Mouse (Mus musculus): Measurements from ENCODE around the gene Pim3.

Gene Pim3

DNA sequence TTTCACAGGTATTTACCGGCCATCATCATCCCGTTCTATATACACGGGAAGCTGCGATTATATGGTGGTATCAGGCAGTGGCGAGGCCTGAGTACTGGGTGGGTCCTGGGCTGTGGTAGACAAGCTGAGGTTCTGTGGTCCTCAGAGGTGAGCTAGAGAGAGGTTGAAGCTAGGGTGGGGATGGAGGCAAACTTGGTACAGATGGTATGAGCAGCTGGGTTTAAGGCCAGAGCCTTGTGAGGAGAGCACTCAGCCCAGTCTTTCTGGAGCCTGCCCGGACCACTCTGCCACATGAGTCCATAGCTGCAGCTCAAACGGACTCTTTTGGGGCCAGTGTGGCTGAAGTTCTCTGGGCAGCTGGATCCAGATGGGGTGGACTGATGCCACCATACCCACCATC is 4.6 kb upstream of the Pim3 start:
- DNase-seq (ENCODE audit: inconsistent age in 2 of 2, low spot score in 1 of 2) = no peak

DNA sequence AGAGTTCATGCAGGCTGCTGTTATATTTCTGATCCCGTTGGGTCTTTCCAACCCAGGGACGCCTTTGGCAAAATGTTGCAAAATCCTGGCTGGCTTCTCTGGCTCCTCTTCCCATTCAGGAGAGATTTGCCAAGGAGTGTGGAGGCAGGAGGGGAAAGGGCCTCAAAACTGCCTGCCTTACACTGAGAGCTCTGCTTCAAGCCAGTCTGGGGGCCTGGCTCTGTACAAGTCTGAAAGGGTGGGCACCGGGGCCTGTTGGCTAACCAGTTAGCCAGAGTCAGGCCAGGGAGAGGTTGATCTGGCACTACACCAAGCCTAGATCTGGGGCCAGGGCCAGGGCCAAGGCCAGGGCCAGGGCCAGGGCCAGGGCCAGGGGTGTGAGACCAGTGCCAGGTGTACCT is 3.8 kb upstream of the Pim3 start:
- peak in 1 of 2 experiments; percentile 85 for DNase-seq (ENCODE audit: inconsistent age in 2 of 2, low spot score in 1 of 2)

DNA sequence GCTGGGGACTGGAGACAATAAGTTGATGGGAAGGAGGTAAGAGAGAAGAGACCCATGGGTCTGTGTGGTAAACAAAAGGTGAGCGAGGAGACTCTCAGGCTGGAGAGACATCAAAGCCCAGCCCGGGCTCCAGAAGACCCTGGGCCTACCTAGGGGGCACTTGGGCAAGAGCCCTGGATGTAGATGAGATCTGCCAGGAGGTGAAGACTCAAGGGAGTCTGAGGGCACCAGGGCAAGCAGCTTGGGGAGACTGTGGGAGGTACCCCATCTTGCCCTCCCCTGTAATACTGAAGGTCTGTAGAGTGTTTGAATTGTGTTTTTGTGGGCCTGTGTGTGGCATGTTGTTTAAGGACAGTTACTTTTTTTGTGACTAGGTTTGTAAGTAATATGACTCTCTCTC is 3.3 kb upstream of the Pim3 start:
- DNase-seq (ENCODE audit: inconsistent age in 2 of 2, low spot score in 1 of 2) = no peak

DNA sequence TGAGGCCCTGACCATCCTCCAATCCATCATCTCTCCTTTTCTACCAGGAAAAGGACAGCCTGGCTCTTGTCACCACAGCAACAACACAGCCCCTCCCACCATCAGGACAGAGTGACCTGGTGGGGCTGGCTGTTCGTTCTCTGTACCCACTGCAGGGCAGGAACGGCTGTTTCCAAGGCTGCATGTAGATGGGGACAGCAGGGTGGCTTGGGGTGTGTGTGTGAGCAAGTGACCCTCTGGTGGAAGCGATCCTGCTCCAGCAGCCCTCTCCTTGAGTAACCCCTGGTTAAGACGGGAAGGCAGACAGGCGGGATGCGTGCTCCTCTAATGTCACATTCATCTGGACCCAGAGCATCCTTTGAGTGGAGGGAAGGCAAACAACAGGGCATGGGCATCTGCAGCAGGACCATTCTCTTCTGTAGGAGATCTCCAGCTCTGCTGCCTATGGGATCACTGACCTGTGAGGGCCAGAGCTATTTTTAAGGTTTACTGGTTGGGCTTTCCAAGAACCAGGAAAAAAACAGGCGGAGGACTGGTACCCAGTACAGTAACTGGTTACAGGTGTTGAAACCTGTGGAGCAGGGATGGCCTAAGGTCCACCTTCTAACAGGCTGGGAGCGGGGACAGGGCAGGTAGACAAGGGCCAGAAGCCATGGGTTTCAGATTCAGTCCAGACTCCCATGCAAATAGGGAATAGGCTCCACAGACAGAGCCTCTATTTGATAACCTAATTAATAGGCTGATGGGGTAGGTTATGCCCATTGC is 2.6 kb upstream of the Pim3 start:
- DNase-seq (ENCODE audit: inconsistent age in 2 of 2, low spot score in 1 of 2) = peak in 1 of 2 experiments; percentile 63

DNA sequence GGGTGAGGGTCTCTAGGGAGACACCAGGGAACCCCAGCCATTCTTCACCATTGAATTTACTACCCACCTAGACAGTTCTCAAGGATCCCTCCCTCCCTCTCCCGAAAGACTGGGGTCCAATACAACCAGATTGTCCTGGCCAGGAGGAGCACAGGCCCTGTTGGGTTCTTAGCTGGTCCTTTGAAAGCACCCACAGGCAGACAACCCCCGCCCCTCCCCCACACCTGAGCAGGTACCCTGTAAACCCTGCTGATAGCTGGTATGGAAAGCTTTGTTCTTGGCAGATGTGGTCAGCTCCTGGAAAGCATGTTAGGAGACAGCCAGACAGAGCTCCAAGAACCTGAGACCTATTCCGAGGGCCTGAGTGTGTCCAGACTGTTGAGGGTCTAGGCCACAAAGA is 1.2 kb upstream of the Pim3 start:
- no peak for DNase-seq (ENCODE audit: inconsistent age in 2 of 2, low spot score in 1 of 2)

DNA sequence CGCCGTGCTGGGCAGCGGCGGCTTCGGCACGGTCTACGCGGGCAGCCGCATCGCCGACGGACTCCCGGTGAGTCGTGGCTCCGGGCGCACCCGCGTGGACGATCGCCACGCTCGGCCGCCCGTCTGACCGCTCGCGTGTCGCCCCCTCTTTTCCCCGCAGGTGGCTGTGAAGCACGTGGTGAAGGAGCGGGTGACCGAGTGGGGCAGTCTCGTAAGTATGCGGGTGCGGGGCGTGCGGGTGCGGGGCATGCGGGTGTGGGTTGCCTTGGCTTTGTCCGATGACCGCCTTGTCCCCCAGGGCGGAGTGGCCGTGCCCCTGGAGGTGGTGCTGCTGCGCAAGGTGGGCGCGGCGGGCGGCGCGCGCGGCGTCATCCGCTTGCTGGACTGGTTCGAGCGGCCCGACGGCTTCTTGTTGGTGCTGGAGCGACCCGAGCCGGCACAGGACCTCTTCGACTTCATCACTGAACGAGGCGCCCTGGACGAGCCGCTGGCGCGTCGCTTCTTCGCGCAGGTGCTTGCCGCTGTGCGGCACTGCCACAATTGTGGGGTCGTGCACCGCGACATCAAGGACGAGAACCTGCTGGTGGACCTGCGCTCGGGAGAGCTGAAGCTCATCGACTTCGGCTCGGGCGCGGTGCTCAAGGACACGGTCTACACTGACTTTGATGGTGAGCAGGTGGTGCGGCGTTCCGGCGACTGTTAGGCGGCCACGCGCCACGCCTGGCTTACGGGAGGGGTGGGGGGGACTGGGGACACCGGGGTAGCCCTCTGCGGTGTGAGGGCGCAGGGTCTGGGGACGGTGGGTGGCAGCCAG is 1.1 kb downstream of the Pim3 start:
- DNase-seq (ENCODE audit: inconsistent age in 2 of 2, low spot score in 1 of 2) = peak; percentile 79 to 92

DNA sequence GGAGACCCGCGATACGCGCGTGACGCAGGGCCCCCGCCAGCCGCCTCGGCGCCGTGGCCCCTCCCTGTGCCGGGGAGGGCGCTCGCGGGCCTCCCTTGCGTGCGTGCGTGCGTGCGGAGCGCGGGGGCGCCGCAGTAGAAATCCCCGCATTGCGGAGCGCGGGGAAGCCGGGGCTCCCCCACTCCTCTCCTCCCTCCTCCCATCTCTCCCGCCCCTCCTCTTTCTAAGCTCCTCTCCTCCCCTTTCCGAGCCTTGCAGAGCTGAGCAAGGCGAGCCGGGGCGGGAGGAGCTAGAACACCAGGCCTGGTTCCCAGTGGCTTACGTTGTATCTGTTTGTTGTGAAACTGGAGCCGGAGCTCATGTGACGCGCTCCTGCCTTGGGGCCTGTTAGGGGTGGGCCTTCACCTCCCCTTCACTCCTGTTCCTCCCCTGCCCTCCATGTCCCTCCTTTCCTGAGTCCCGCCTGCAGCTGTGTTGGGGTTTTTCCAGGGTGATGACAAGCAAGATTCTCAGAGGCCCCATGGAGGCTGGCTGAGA is 1.8 kb downstream of the Pim3 start:
- DNase-seq (ENCODE audit: inconsistent age in 2 of 2, low spot score in 1 of 2) = peak; percentile 96 to 98

DNA sequence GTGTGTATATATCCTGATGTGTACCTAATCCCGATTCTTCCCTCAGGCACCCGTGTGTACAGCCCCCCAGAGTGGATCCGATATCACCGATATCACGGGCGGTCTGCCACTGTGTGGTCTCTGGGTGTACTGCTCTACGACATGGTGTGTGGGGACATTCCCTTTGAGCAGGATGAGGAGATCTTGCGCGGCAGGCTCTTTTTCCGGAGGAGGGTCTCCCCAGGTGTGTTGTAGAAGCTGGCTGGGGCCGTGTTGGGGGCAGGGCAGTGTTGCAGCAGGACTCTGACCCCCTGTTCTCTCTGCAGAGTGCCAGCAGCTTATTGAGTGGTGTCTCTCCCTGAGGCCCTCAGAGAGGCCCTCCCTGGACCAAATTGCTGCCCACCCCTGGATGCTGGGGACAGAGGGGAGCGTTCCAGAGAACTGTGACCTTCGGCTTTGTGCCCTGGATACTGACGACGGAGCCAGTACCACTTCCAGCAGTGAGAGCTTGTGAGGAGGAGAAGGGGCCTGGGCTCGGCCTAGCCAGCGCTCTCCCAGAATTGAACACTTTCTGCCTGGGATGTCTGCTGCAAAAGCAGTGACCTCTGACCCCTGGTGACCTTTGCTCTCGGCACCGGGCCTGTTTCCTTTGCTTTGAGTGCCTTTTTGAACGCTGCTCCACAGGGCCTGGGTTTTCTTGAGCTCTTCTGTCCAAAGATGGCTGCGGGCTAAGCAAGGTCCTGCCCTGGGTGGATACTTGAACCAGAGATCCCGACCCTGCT is 2.5 kb downstream of the Pim3 start:
- DNase-seq (ENCODE audit: inconsistent age in 2 of 2, low spot score in 1 of 2) = peak; percentile 73 to 87

DNA sequence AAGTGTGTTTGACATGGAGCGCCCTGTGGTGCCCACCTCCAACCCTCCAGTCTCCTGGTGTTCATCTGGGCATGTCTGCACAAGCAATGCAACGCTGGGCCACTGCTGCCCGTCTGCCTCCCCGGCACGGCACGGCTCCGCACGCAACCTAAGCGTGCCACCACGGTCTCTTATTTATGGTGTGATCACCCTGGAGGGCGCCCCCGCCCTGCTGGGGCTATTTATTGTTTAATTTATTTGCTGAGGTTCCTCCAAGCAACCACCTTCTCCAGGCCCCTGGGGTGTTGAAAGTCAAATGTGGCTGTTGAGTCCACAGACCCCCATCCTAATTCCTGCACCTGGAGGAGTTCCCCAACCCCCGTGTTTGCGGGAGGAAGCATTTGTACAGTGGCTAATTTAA is 3.1 kb downstream of the Pim3 start:
- DNase-seq (ENCODE audit: inconsistent age in 2 of 2, low spot score in 1 of 2) = peak in 1 of 2 experiments; percentile 62

DNA sequence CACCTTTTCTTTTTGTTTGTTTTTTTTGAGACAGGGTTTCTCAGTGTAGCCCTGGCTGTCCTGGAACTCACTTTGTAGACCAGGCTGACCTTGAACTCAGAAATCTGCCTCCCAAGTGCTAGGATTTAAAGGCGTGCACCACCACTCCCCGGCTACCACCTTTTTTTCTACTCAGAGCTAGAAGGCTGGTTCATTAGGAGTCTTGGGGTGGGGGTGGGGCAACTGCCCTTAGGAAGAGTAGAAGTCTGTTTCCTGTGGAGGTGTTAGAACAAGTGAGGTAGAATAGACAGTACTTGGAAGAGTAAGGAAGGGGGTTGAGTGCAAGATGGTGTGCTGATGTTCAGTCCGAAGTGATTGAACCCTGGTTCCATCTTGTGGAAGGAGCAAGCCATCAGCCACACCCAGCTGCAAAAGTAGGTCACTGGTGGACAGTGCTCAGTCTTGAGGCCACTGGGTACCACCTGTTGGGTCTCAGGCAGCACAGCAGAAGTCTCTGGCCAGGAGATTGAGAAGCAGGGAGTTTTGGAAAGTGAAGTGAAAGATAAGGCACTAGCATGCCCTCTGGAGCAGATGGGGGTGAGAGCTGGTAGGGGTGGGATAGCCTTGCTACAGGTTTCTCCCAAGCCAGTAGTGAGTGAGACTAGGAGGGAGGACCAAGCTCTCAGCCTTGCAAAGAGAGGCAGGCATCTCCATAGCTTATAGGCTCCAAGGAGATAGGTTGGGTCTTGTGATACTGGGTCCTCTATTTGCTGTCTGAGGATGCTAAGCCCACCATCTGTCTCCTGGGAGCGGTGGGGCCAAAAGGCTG is 4.1 kb downstream of the Pim3 start:
- DNase-seq (ENCODE audit: inconsistent age in 2 of 2, low spot score in 1 of 2) = peak in 1 of 2 experiments; percentile 71

DNA sequence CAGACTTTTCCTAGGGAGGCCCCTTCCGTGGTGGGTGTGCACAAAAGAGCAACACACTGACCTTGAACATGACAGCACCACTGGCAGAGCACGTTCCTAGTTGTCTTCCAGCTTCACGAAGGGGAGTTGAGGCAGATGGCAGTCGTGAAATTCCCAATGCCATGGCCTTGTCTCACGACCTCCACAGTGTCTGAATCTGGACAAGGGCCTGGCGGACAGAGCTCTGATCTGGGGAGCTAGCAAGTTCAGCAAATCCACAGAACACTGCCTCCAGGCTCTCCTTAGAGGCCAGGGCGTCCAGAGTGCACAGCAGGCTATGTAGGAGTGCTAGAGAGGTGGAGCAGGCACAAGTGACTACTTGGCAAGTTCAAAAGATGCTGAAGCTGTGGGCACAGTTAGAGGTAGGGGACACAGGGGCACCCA is 5.0 kb downstream of the Pim3 start:
- DNase-seq (ENCODE audit: inconsistent age in 2 of 2, low spot score in 1 of 2) = peak; percentile 72 to 88

DNA sequence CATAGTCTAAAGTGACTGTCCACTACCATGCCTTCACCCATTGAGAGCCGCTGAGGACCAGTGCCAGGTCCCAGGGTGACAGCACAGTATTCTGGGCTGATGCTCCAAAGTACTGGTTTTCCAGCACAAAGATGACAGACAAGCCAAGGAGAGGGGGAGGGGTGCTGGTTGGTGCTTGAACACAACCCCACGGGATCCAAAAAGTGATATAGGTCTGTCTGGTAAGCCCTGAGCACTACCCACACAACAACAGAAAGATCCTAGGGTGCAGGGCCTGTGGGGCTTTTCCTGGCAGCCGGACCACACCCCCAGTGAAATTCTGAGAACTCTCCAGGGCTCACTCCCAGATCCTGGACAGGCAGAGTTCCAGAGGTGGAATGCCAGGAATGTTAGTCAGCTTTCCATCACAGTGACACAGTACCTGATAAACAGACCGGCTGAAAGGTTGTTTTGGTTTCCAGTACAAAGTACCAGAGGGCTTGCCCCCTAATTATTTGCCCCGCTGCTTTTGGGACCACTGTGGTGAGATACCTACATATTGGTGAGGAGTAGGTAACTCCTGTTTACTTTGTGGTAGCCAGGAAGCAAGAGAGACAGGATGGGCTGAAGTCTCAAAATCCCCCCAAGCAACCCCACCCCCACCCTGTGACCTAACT is 5.5 kb downstream of the Pim3 start:
- DNase-seq (ENCODE audit: inconsistent age in 2 of 2, low spot score in 1 of 2) = peak; percentile 72 to 93

DNA sequence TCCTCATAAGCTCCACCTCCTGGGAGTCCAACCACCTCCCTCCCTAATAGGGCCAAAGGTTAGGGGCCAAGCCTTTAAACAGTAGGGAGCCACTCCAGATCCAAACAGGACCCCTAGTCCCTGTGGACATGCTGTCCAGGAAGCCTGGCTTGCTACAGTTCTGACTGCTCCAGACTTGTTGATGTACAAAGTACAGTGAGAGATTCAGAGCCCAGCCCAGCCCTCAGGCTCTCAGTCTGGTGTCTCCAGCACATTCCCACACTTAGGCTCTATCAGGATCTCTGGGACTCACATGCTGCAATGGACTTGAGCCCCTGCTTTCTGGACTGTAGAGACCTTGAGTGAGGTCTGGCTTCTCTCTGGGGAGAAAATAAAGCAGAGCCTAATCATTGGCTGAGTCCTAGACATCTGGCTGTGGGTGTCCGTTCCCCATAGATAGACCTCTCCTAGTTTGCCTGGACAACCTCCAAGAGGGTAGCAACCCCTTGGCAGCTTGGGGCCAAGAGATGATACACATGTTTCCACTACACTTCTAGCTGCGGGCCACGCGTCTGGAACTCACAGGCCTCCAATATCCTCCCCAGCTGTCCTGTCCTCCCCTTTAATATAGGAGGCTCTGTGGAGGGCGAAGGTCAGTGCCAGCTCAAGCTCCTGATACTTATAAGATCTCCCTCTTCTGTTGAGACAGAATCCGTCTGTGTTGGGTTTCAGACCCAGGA is 6.2 kb downstream of the Pim3 start:
- peak in 1 of 2 experiments; percentile 75 for DNase-seq (ENCODE audit: inconsistent age in 2 of 2, low spot score in 1 of 2)

DNA sequence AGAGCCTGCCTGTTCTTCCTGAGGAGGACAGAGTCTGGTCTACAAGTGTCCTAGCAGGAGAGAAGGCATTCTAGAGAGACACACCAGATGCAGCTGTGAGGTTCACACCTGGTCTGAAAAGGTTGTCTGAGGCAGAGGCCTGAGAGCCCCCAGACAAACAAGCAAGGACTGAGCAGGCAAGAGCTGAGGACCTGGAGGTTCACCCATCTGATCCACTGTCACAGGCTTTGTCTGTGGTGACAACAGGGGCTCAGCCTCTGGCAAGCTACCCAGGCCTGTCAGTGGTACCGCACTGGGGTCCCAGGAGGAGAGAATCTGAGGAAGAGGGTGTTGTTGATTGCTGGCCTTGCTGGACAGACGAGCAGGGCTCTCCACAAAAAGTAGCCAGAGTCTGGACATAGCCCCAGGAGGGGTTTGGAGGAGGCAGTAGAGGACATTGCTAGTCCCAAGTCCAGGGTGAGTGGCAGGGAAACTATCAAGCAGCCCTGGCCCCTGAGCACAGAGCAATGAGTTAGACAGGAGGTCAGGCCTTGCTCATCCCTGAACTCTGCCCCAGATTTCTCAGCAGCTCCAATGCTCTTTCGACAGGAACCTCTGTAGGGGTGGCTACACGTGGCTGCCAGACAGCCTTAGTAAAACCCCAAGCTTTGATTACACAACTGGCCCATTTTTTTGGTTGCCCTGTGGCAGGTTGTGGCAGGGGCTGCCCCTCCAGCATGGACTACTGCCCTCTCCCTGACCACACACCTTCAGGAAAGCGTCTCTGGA is 8.6 kb downstream of the Pim3 start:
- peak; percentile 82 to 92 for DNase-seq (ENCODE audit: inconsistent age in 2 of 2, low spot score in 1 of 2)

DNA sequence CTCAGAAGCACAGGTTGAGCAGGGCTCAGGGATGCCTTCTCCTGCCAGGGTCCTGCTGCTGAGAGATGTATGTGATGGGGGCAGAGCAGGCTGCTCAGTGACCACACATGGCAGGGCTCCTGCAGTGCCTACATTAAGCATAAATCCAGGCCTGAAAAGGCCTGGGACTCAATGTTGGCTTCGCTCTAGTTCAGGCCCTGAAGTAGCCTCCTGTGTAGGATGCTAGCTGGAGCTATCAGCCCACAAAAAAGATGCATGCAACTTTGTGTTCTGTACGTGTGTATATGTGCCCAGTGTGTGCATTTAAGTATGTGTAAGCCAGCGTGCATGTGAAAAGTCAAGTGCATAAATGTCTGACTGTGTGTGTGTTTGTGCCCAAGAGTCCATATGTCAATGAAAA is 12.1 kb downstream of the Pim3 start:
- DNase-seq (ENCODE audit: inconsistent age in 2 of 2, low spot score in 1 of 2) = peak in 1 of 2 experiments; percentile 39

DNA sequence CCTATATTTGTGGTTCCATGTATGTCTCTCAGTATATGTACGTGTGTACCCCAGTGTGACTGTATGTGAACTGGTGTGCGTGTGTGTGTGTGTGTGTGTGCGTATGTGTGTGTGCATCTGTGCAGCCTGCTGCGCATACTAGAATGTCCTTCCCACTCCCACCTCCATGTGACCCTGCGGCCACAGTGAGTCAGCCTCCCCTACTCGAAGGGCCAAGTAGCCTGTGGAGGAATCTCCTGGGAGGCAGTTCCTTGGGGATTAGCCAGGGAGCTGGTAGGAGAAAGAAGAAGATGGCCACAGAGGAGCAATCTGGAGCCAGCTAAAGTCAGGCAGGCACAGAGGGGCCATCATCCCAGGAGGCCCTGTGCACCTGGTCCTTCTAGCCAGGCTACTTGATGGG is 12.5 kb downstream of the Pim3 start:
- peak in 1 of 2 experiments; percentile 53 for DNase-seq (ENCODE audit: inconsistent age in 2 of 2, low spot score in 1 of 2)

DNA sequence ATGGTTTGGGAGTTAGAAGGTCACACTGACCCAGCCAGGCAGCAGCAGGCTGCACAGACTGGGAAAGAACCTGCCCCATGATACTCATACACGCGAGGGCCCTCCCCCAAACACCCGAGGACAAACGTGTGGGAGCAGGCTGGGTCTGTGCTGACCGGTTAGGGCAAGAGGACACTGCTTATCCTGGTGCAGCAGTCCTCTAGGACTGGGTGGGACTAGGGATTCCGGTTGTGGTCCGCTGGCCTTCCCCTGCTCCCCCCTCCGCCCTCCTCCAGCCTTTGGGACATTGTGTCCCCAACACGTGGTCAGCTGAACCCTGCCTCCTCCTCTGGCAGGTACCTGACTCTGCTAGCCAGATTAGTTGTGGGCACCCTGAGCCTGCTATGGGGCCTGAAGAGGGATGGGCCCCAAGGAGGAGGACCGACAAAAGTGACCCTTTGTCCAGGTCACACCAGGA is 13.7 kb downstream of the Pim3 start:
- peak; percentile 63 to 65 for DNase-seq (ENCODE audit: inconsistent age in 2 of 2, low spot score in 1 of 2)
